Mouse (Mus musculus) heart, embryonic 11.5 days (tissue): ENCODE results near the gene P3h3. TPM values are rescaled to one million over a fixed set of nuclear protein-coding genes. Genes with fewer than 3 reads are reported as not detected.

Source experiments
- polyA plus RNA-seq: library from polyadenylated mRNA; unstranded; fragments of >200 nt; fragmentation: Nextera tagmentation; extraction: Ambion mirVana; gene quantifications from 2 replicates; pipeline ENCODE4 v1.2.1, GENCODE M21; 2014

The P3h3 gene
- polyA plus RNA-seq, 1 experiment from 2014 or later = 13.8 TPM

Other genes with a start within 250 kb of the P3h3 start
- gene C1s2, start 221.7 kb downstream of the P3h3 start, polyA plus RNA-seq = not detected in 2 replicates
- 35.5 and 41.1 TPM in 2 replicates for gene Lpcat3, start 194.7 kb downstream of the P3h3 start, polyA plus RNA-seq
- 139 and 148 TPM in 2 replicates for gene Emg1, start 145.6 kb downstream of the P3h3 start, polyA plus RNA-seq
- gene Phb2, start 145.4 kb downstream of the P3h3 start, polyA plus RNA-seq = 335 and 336 TPM in 2 replicates
- 4.8 and 6.9 TPM in 2 replicates for gene Ptpn6, start 119.0 kb downstream of the P3h3 start, polyA plus RNA-seq
- 352 and 380 TPM in 2 replicates for gene Grcc10, start 116.4 kb downstream of the P3h3 start, polyA plus RNA-seq
- gene Gm45234, start 101.7 kb downstream of the P3h3 start, polyA plus RNA-seq = not detected in 2 replicates
- gene Atn1, start 101.2 kb downstream of the P3h3 start, polyA plus RNA-seq = 7.4 and 9.5 TPM in 2 replicates
- 5.3 TPM in 2 replicates for gene Eno2, start 88.1 kb downstream of the P3h3 start, polyA plus RNA-seq
- gene Lrrc23, start 78.0 kb downstream of the P3h3 start, polyA plus RNA-seq = not detected in 2 replicates
- gene Spsb2, start 49.1 kb downstream of the P3h3 start, polyA plus RNA-seq = 4.5 and 6.6 TPM in 2 replicates
- 1,419 and 1,543 TPM in 2 replicates for gene Tpi1, start 43.5 kb downstream of the P3h3 start, polyA plus RNA-seq
- gene Usp5, start 28.3 kb downstream of the P3h3 start, polyA plus RNA-seq = 87.3 and 98.3 TPM in 2 replicates
- gene Cdca3, start 28.2 kb downstream of the P3h3 start, polyA plus RNA-seq = 137 and 153 TPM in 2 replicates
- 5.4 and 6.6 TPM in 2 replicates for gene Gnb3, start 17.5 kb downstream of the P3h3 start, polyA plus RNA-seq
- 0.69 and 0.80 TPM in 2 replicates for gene Gpr162, start 6.2 kb upstream of the P3h3 start, polyA plus RNA-seq
- gene Cd4, start 30.5 kb upstream of the P3h3 start, polyA plus RNA-seq = not detected in 2 replicates
- gene Lag3, start 54.0 kb upstream of the P3h3 start, polyA plus RNA-seq = 1.1 and 1.3 TPM in 2 replicates
- gene Ptms, start 62.4 kb upstream of the P3h3 start, polyA plus RNA-seq = 138 and 158 TPM in 2 replicates
- gene Mlf2, start 73.6 kb upstream of the P3h3 start, polyA plus RNA-seq = 326 and 347 TPM in 2 replicates
- gene Cops7a, start 107.8 kb upstream of the P3h3 start, polyA plus RNA-seq = 134 and 142 TPM in 2 replicates
- gene Pianp, start 138.9 kb upstream of the P3h3 start, polyA plus RNA-seq = 0.41 TPM in 1 of 2 replicates, not detected in the other
- 7.1 and 9.9 TPM in 2 replicates for gene Zfp384, start 151.4 kb upstream of the P3h3 start, polyA plus RNA-seq
- 66.6 and 80.5 TPM in 2 replicates for gene Ing4, start 182.0 kb upstream of the P3h3 start, polyA plus RNA-seq
- 8.3 TPM in 2 replicates for gene Acrbp, start 191.9 kb upstream of the P3h3 start, polyA plus RNA-seq
- gene Lpar5, start 210.2 kb upstream of the P3h3 start, polyA plus RNA-seq = 0.27 TPM in 1 of 2 replicates, not detected in the other
- 64.4 and 67.8 TPM in 2 replicates for gene Chd4, start 238.2 kb upstream of the P3h3 start, polyA plus RNA-seq